Mouse (Mus musculus) adrenal gland, postnatal 10 days (tissue): ENCODE data around the gene Bmper. TPM values are rescaled to one million over a fixed set of nuclear protein-coding genes. Genes with fewer than 3 reads are reported as not detected.

ENCODE experiments used
- DNase-seq: peaks from one replicate; pipeline ENCODE4 v3.0.0; 2021; ENCODE audit warnings: mixed read lengths
- total RNA-seq, 2 experiments: library from RNA; stranded (reverse); gene quantifications; 2 replicates each; pipeline ENCODE4 v1.2.3; 2021

Bmper gene
- total RNA-seq, 2 experiments from 2014 or later: 6.7 to 7.3 TPM

DNA sequence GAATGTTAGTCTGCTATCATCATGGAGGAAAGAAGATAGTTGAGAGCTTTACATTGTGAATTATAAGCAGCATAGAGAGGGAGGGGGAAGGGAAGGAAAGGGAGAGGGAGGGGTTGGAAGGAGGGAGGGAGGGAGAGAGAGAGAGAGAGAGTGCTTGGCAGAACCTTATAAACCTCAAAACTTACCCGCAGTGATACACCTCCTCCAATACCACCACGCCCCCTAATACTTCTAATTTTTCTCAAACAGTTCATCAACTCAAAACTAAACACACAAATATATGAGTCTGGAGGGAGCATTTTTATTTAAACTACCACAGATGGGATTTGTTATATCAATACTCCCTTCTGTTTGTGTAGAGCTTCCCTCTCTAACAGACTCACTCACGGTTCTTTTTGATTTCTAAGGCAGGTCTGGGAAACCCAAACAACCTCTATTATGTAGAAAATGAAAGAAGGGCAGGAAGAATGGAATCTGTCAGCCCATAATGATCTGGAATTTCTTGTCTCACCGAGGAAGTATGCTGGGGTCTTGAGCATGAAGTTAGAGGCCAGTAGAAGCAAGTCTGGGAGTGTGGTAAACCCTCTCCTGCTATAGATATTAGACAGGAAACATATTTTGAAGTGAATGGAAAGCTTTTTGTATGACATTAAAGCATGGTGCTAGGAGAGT, 152.0 kb downstream of the Bmper start:
- no peak for DNase-seq

DNA sequence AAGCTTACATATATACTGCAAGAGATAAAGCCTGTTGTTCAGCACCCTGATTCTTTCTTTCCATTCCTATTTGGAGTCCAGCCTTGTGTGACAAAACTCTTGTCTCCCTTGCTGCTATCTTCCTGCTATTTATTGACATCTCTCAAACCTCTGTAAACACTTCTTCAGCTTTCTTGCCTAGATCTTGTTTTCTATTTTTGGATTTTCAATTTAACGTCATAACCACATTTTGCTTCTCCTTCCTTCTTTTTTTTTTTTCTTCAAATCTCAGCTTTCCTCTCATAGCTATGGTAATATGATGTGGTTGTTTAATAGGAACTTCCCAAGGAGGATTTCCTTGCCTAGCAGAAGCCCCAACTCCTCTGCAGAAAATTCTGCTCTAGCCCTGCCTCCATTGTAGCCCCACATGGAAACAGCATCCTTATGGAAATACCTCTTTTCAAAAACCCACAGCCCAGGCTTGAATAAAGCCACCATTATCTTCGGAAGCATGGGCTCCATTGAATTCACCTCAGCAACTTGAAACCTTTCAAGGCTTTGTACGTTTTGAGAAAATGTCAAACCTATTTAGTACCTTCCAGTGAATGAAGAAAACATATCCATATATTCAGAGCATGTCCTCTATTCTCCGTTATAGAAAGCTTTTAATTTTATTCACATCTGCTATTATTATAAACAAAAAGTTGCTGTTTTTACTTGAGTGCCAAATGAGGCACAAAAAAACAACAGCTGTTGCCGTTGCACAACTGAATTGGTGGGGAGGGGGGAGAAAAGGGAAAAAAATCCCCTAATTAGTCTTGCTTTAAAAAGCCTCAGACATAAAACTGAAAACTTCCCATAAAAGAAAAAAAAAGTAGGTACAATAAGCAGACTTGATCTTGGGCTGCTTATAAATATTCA, 155.2 kb downstream of the Bmper start:
- no peak for DNase-seq

DNA sequence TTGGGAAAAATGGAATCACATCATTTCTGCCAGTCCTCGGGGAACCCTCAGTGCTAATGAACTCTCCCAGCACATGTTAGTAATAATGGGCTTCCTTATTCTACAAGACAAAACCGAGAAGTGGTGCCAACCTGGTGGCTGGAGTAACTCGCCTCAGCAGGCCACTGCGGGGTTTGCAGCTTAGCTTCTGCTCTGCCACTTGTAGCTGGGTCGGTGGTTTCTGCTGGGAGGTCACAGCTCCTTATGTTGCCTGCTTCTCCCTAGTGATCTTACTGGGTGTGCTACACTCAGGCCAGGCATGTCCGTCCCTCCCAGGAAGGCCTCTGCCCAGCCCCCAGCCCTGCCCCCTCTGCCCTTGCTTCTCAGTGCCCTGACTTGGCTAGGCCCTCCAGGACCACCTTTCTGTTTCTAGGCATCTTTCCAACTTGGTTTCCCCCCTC, 155.9 kb downstream of the Bmper start:
- DNase-seq: peak; percentile 13

DNA sequence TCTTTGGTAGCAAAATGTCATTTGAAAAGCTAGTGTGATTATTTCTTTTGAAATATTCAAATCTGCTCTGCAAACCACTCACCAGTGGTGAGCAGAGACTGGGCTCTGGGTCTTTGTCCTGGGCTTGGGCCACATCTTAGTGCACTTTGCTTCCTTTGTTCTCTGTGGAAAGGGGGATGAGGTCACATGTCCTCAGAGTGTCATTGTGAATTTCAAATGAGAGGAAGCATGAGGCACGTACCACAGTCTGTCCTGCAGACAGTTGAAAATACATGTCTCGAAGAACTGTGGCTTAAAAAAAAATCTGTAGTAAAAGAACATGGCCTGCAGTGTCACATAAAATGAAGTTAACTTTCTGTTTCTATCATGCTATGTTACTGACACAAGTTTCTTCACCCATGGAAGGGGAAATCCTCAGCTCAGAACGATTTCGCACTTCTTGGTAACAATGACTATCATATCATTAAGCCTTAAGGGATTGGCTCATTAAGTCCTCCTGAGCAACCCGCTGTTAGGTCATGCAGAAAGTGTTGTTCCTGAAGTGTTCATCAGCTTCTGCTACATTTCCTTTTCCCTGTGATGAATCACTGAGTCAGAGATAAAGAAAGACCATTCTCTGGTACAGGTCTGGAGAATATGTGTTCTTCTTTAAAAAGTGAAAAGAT, 157.4 kb downstream of the Bmper start:
- no peak for DNase-seq

DNA sequence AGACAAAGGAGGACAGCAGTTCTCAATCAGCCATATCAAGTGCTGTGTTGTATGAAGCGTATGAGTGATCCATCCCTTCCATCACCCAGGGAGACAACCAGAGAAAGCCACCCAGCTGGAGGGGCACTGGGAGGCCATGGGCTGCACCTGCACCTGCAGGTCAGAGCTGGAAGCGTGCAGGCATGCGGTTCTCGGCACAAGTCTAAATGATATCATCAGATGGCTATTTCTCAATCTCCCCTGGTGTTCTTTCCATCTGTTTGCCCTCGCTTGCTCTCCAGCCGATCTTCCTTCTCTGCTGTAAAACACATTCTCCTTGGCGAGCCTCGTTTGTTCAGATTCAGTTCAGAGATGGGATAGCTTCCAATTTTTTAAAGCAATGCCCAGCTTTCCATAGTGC, 160.4 kb downstream of the Bmper start:
- DNase-seq: no peak

DNA sequence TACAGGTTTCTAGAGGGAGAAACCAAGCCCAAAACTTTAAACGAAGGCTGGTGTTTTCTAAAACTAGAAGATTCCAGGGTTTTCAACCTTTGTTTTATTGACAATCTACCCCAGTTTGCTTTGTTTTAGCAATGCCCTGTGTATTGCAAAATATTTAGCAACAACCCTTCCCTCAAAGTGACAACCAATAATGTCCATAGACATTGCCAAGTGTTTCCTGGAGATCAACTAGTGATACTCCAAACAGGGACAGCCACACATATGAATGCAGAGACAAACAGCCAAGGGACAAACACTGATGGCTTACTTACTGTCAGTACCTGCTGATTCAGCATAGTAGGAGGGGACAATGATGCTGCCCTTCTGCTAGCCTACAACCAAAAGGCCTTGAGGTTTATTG, 161.0 kb downstream of the Bmper start:
- no peak for DNase-seq

DNA sequence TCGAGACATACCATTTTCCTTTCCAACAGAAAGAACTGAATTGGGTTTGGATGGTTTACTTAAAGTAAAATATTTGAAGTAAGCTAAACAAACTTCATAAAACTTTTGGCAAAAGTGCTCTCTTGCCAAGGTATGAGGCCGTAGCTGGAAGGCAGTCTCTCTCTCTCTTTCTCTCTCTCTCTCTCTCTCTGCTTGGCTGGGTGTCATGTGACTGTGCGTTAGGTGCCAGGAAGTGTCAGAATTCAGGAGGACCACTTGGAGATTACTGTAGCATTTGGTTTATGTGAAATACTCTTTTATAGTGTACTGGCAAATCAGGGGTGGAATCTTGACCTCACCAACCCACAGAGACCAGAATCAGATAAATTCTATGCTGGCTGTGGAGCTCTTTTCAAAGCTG, 162.0 kb downstream of the Bmper start:
- no peak for DNase-seq

DNA sequence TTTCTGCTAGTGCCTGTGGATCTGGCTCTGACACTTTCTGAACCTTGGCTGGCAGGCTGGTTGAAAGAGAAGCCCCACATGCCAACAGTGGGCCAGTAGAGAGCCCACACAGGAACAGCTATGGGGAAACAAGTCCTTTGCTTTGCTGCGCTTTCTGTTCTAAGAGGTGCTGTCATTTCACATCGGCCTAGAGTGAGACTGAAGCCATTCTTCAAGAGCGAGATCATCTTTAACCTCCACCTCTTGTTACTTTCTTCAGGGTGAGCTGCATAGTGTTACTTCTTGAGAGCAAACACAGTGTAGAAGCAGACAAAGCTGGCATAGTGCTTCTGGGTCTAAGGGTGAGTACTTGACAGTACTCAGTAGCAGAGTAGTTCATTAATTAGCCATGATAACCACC, 163.3 kb downstream of the Bmper start:
- no peak for DNase-seq

DNA sequence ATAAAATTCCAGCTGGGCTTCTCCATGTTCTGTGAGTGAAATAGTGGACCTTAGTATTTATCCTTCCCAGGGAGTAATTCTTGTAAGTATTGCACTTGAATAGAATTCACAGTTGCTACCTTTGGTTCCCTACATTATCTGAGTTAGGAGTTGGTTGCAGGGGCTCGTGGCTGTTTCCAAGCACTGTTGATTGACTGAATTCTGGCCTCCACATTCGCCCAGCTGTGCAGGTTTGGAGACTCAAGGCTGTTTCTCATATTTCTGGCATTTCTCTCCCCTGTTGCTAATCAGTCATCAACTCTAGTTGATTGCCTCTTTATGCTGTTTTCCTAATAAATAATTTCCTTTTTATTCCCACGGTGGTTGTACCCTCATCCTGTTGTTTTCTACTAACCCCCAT, 167.2 kb downstream of the Bmper start:
- no peak for DNase-seq

DNA sequence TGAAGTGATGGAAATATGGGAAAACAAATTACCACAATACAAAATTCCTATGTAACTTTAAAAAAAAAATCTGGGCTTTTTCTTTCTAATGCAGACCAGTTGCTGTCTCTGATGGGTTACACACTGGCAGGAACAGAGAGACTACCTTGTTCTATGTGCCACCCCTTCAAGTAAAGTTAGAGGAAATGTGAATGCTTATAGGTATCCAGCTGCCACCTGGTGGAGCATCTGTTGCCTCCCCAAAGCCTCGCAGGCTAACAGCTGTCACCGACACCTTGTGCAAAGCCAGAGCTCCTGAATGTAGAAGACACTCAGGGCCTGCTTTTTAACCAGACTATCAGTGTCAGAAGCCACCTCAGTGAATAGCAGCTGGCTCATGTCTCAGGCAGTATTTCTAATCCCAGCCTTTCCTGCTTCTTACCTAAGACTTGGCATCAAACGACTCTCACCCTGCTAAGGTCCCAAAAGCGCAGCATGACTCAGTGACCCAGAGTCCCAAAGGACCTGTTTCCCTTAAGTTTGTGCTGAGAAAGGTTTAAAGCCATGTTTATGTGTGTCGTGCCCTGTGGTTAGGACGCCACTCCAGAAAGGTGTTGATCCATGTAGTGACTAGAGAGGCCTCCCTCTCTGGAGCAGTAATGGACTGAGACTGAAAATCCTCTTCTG, 171.9 kb downstream of the Bmper start:
- peak; percentile 36 for DNase-seq

DNA sequence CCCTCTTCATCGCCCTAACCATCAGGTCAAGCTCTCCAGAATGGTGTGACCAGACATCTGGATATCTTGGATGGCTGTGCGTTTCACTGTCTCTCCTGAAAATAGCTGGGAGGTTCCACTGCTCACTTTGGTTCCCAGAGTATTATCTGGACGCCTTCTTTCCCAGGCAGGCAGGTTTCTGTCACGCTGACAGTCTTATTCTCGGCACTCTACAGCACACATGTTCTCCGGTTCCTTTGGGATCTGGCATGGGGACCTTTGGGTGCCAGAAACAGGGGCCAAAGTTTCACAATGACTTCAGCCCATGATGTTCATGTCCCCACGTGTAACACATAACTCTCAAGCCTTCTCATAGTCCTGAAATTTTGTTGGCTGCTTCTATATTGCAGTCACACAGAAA, 173.3 kb downstream of the Bmper start:
- DNase-seq: no peak

DNA sequence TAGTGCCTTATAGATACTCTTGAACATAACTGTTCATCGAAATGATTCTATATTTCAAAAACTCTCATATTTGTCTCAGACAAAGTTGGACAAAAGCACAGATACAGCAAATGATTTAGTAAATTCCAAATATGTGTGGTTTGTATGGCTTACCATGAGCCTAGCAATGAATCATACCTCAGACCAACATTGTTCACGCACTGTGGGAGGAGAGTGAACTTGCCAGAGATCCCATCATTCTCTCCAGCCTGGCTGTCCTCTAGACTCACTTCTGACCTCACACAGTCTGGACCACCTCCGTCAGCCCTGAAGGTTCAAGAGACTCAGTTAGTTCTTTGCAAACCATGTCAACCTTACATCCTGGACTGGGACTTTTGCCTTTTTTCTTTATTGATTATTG, 175.0 kb downstream of the Bmper start:
- no peak for DNase-seq

DNA sequence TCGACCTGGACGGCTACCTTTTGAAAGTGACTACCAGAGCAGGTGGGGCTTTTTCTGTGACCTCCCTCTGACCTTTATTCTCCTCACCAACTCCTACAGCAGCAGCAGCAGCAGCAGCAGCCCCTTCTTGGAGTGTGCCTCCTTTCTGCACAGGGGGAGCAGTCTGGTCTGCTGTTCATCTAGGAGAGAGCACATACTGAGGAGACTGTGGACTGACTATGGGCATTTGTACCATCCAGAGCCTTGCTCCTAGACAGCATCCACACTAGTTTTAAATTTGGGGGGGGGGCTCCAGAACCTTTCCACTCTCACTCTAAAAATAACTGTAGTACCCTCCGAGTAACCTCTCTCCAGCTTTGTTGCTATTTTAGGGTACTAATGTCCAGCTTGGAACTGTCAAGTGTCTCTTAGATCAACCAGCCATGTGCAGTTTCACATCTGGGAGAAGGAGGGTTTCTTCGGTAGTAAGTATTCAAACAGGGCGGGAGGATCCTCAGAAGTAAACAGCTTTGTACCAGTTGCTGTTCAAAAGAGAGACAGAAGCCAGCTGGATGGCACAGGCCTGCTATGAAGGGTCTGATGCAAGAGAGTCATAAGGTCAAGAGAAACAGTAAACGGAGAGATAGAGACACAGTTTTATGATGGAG, 176.9 kb downstream of the Bmper start:
- no peak for DNase-seq

DNA sequence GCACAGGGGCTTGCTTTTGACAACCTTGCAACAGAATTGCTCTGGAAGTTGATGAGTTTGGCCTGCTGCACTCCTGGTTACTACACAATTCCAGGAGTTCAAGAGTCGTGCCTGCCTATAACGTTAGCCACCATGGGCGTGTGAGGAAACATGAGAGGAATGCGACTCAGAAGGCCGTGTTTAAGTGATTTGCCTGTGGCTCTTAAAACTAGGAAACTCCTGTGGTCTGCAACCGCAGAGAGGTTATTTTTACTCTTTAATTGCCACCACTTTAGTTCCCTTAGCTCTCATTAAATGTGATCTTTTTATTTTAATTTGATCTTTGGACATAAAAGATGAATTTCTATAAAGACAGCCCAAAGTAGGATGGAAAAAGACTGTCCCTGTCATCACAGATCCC, 184.5 kb downstream of the Bmper start:
- no peak for DNase-seq

DNA sequence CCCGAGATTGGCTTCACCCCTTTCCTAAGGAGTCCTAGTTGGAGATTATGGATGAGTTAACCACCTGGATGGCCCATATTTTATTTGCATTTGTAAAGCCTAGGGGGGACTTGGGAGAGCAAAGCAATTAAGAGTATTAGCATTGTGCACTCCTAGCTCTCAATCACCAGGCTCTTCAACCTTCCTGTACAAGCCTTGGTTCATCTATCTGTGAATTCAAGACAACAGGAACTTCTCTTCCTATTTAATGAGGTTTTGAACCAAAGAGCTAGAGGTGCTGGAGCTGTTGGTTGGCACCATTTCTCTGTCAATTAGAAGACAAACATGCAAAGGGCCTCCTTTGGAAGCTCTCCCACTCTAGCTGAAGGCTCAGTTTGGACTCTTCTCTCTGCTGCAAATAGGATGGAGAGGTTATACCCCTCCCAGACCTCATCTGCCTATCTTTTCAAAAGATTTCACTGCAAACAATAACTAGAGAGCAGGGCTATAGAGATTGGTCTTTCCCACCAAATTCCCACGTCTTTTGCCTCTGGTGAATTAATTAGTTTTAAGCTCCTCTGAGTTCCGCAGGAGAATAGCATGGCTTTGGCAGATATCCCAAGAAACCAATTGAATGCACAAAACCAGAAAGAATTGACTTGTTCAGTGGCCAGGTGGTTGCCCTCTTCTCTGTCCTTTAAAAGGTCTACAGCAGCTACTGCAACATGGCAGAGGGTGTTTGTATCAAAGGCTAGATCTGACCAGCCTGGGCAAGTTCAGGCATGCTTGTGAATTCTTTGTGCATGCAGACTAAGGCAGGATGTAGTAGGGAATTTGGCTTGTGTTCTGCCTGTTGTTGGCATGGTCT, 185.3 kb downstream of the Bmper start:
- no peak for DNase-seq

DNA sequence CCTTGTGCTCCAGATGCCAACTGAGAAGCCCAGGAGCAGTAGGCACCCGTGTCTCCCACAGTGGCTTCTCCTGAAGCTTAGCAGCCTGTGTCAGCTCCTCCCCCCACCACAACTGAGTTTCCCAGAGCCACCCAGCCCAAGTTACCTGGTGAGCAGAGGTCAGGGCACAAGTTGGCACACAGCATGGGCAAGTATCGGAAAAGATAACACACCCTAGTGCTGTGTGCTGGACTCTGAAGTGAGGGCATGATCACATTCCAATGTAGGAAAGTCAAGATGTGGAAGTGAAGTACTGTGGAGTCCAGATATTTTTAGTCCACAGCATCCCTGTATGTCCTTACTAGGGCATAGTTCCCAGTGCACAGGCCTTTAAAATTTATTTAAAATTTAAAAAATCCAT, 187.7 kb downstream of the Bmper start:
- DNase-seq: no peak

DNA sequence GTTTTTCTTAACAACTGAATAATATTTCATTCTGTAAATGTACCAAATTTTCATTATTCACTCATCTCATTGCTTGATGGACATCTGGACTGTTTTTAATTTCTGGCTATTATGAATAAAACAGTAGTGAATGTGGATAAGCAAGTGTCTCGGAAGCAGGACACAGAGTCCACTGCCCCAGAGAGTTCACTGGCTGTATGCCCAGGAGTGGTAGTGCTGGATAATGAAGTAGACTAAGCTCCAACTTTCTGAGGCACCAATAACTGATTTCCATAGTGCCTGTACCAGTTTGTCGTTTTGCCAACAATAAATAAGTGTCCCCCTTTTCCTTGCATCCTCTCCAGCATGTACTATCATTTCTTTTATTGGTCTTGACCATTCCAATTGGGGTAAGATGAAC, 190.1 kb downstream of the Bmper start:
- peak; percentile 63 for DNase-seq

DNA sequence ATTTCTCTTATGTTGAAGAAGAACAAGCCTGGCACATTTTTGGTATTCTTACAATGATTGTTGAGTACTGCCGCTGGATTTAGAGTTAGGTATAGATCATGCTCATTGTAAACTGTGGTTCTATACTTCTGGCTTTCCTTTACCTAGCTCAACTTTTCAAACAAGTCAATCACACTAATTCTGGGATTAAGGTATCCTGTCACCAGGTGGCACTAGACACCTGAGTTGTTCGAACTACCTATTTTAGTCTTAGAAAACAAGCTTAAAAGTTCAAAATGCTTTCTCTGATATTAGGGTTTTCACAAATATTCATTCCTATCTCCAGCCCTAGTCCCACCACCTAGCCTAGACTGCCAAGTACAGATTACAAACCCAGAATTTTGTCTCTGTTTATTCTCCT, 196.2 kb downstream of the Bmper start:
- DNase-seq: no peak

DNA sequence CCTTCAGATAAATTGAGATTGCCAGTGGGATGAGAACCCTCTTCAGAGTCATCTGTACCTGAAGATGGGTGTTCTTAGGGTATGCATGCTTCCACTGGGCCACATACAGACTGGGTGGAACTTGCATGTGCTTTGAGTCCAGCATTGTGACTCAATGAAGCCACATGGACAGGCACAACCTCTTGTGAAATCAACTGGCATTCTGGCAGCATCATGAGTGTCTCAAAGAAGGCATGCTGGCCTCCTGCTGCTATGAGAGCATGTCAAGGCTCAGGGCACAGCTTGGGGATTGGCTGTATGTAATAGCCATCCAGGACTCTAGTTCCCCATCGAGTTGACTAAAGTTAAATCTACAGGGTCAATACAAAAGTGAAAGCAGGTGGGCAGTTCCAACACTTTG, 200.9 kb downstream of the Bmper start:
- no peak for DNase-seq

DNA sequence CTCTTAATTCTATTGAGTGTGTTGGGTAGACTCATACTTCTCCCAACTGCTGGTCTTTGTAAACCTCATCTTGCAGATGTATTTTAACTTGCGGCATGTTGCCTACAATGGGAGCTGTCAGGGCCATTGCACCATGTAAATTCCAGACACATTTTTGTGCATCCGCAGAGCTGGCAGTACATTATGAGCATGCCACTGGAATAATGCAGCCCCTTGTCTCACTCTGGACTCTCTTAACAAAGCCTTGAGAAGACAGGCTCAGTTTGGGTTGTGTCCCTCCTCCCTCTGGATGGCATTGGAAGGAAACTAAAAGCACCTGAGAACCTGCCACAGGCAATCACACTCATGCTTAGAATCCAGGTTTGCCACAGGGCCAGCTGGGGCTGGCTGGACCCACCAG, 209.8 kb downstream of the Bmper start:
- no peak for DNase-seq

DNA sequence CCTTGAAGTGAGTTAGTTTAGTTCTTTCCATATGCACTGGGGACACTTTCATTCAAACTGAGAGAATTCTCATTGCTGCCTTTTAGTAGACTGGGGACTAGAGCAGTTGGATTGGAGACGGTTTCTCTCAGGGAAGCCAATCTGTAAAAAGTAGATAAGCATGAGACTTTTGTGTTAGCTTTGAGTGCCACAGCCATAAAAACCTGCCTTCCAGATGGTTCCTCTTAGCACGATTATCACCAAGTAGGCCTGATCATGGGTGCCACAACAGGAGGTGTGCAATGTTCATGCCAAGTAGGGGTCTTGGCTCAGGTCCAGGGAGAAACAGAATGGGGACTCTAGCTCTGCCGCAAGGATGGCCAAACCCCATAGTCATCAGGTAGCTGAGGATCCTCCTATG, 210.4 kb downstream of the Bmper start:
- no peak for DNase-seq
